Mouse (Mus musculus) urinary bladder, postnatal 10 days (tissue): ENCODE results near the gene Arnt2.

Experiments used
- DNase-seq: peaks from one replicate; pipeline ENCODE4 v3.0.0; 2022; ENCODE audit warnings: low spot score

Gene Arnt2

GRCm38 (mm10) chr7:84286526-84287225 is 123.3 kb downstream of the Arnt2 start:
- DNase-seq, result no peak

GRCm38 (mm10) chr7:84285790-84286189 is 124.2 kb downstream of the Arnt2 start:
- DNase-seq, result no peak

- no peak for DNase-seq
These were observed 125.0 kb downstream of the Arnt2 start for GRCm38 (mm10) chr7:84284974-84285373.

GRCm38 (mm10) chr7:84282231-84282630 is 127.7 kb downstream of the Arnt2 start:
- no peak for DNase-seq

- DNase-seq, result no peak
These were observed 130.7 kb downstream of the Arnt2 start for GRCm38 (mm10) chr7:84279231-84279630.

- DNase-seq, result no peak
These were observed 134.7 kb downstream of the Arnt2 start for GRCm38 (mm10) chr7:84275312-84275711.

GRCm38 (mm10) chr7:84273930-84274329 is 136.0 kb downstream of the Arnt2 start:
- no peak for DNase-seq

- DNase-seq, result peak; percentile 36
These were observed 137.7 kb downstream of the Arnt2 start for GRCm38 (mm10) chr7:84272206-84272818.

GRCm38 (mm10) chr7:84271429-84271828 is 138.5 kb downstream of the Arnt2 start:
- DNase-seq, result no peak

GRCm38 (mm10) chr7:84263466-84263865 is 146.5 kb downstream of the Arnt2 start:
- no peak for DNase-seq

- no peak for DNase-seq
These were observed 148.6 kb downstream of the Arnt2 start for GRCm38 (mm10) chr7:84261341-84261740.

GRCm38 (mm10) chr7:84260401-84260800 is 149.6 kb downstream of the Arnt2 start:
- DNase-seq, result no peak

- DNase-seq, result no peak
These were observed 150.5 kb downstream of the Arnt2 start for GRCm38 (mm10) chr7:84259309-84259985.

GRCm38 (mm10) chr7:84256661-84257060 is 153.3 kb downstream of the Arnt2 start:
- no peak for DNase-seq

GRCm38 (mm10) chr7:84256245-84256644 is 153.7 kb downstream of the Arnt2 start:
- no peak for DNase-seq

- no peak for DNase-seq
These were observed 155.1 kb downstream of the Arnt2 start for GRCm38 (mm10) chr7:84254916-84255315.

GRCm38 (mm10) chr7:84254311-84254710 is 155.7 kb downstream of the Arnt2 start:
- no peak for DNase-seq

- no peak for DNase-seq
These were observed 158.3 kb downstream of the Arnt2 start for GRCm38 (mm10) chr7:84251667-84252066.

- DNase-seq, result no peak
These were observed 159.2 kb downstream of the Arnt2 start for GRCm38 (mm10) chr7:84250736-84251135.

- DNase-seq, result no peak
These were observed 160.0 kb downstream of the Arnt2 start for GRCm38 (mm10) chr7:84249951-84250350.

GRCm38 (mm10) chr7:84249381-84249780 is 160.6 kb downstream of the Arnt2 start:
- no peak for DNase-seq

- DNase-seq, result no peak
These were observed 161.9 kb downstream of the Arnt2 start for GRCm38 (mm10) chr7:84247960-84248665.

- no peak for DNase-seq
These were observed 163.1 kb downstream of the Arnt2 start for GRCm38 (mm10) chr7:84246878-84247277.
